Mouse (Mus musculus) G1E-ER4 (cell line): ENCODE measurements around the gene Ttll1. TPM values are rescaled to one million over a fixed set of nuclear protein-coding genes. Genes with fewer than 3 reads are reported as not detected.

ENCODE experiments used
- GATA1 ChIP-seq: IDR thresholded peaks from one replicate; pipeline ENCODE4 v1.8.0; 2012; ENCODE audit warnings: low read length, inconsistent platforms
- polyA plus RNA-seq: library from polyadenylated mRNA; stranded (reverse); fragments of >175 nt; gene quantifications from 2 replicates; pipeline ENCODE4 v1.2.3, GENCODE M21; 2012

The Ttll1 gene
- polyA plus RNA-seq, 1 experiment: 2.3 TPM

DNA sequence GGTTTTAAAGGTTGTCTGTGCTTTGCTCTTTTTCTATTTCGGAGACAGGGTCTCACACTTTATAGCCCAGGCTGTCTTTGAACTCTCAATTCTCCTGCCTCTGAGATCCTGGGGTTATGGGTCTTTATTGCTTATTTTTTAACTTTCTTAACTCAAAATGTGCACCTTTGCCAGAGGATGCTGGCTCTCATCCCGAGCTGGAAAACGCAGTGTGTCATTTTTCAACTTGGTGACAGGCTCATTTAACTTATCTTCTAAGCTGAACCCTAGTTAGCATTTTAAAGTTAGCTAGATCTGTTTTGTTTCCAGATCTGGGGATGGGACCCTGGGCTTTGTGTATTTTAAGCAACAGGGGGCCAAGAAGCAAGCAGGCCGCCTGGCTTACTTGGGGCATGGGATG lies 18.2 kb upstream of the Ttll1 start:
- no peak for TF ChIP-seq GATA1

DNA sequence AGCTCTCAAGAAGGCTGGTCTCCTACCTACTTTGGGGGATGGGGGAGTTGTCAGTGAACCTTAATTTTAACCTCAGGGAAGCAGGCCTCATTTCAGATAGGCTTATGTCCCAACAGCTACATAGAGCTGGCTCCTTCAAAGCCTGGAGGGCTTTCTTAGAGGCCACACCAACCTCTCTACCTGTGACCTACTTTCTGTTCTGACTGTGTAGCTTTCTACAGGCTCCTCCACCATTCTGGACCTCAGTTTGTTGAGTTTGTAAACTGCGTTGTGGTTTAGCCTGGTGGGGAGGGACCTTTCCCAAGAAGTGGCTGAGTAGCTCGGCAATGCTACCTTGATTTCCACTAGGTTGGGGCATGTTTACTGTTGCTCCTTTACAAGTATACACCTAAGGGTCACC lies 17.1 kb upstream of the Ttll1 start:
- no peak for TF ChIP-seq GATA1

DNA sequence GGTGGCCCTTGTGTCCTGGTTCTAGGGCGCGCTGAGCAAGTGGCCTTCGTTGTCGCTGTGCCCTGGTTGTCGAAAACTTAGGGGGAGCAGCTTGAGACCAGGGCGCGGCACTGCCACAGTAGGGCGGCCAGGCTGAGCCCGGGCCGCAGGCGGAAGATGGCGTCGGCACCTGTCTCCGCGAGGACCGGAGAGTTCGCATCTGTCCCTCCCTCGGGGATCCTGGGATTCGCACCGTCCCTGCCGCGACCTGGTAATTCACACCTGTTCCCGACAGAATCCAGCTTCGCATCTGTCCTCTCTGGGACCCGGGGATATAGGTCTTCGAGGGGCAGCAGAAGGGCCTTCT lies 16.4 kb upstream of the Ttll1 start:
- TF ChIP-seq GATA1: no peak

DNA sequence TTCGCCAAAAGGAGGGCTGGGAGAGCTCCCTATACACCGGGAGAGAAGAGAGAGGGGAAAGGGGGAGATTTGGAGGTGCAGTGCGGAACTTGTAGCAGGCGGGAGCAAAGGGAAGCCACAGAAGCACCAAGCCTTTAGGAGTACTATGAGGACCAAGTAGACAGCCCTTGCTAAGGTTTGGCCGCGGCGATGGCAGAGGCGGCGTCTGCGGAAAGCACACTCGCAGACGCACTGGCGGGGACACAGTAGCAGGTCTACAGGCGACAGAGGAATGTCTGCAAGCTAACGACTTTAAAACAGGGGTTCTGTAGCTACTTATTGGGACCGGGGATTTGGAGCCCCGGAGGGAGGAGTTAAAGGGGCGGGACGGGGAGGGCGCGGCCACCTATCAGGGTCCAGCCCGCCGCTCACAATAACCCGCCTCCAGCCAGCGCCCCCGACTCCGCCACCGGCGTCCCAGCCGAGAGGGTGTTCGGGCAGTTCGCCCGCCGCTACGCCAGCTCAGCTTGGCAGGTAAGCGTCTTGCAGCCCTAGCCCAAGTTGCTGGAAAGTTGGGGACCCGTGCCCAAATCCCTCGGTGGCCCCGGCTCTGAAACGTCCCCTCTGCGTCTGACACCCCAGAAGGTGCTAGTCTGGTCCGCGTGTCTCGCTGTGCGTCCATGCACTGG lies 15.9 kb upstream of the Ttll1 start, which contains the start of gene Bik:
TSS of gene Bik (plus strand) at position 439 of the 668 bp plus-strand sequence.
- TF ChIP-seq GATA1: no peak

DNA sequence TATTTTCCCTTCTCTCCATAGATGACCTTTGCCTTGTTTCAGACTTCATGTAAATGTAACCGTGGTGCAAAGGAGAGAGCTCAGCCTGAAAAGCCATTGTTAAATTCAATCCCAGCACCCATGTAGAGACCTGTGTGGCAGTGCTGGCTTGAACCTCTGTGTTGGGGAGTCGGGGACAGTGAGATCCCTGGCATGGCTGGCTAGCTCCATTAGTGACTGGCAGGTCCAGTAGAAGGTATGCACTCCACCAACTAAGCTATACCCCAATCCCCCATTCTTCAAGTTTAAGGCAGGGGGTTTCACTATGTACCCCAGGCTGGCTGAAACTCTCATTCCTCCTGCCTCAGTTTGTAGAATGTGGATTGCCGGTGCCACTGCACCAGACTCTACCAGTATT lies 13.6 kb upstream of the Ttll1 start:
- TF ChIP-seq GATA1: no peak

DNA sequence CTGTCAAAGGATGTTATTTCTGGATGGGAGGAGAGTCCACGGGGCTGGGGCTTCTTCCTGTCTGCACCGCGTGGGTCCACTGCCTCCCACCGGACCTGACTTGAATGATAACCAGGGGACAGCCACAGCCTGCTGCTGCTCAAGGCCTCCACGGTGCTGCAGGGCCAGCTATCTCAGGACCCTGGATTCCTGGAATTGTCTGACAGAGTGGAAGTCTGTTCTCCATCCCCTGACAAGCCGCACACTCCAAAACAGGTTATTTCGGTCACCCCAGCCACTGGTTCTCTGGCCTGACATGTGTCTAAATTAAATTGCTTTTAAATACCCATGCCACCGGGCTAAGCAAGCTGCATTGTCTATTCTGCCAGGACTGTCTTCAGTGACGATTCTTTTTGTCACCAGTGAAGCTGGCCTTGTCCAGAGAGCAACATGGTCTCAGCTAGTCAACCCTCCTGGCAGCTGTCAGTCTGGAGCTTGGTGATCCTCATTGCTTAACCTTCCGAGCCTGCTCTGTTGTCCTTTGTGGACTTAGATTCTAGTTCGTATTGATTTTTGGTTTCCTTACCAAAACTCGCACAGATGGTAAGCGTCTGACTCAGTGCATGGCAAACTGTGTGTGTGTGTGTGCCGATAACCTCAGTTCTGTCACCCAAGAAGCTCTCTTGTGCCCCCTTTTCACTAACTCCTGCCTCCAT lies 13.1 kb upstream of the Ttll1 start:
- no peak for TF ChIP-seq GATA1

DNA sequence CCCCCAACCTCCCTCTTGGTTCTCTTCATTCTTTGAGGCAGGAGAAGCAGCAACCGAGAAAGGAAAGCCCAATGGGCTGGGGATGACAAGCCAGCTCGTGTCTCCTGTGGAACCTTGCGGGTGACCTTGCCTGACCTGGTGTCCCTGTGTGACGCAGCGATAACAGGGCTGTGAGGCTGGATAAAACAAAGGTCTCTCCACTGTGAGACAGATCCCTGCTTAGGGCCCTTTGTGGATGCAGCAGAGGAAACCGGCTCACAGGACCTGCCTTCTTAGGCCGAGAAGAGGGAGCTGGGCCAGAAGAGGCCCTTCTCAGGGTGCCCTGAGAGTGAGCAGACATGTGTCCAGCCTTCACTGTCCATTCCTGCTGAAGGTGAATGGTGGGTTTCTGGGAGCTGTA lies 12.5 kb upstream of the Ttll1 start:
- no peak for TF ChIP-seq GATA1

DNA sequence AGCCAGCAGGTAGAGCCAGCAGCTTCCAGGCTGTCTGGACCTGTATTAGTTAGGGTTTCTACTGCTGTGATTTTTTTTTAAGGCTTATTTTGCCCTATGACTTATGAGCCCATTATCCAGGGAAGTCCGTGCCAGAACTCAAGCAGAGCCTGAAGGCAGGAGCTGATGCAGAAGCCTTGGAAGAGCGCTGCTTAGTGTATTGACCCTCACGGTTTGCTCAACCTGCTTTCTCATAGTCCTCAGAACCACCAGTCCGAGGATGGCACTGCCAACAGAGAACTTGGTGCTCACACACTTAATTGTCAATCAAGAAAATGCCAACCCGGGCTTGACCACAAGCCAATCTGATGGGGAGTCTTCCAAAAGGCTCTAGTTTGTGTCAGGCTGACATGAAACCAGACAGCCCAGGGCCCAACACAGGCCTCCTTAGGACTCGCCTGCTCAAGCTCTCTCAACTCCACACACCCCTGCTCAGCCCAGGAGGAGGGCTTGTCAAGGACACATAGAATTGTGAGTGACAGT lies 10.2 kb upstream of the Ttll1 start:
- no peak for TF ChIP-seq GATA1

DNA sequence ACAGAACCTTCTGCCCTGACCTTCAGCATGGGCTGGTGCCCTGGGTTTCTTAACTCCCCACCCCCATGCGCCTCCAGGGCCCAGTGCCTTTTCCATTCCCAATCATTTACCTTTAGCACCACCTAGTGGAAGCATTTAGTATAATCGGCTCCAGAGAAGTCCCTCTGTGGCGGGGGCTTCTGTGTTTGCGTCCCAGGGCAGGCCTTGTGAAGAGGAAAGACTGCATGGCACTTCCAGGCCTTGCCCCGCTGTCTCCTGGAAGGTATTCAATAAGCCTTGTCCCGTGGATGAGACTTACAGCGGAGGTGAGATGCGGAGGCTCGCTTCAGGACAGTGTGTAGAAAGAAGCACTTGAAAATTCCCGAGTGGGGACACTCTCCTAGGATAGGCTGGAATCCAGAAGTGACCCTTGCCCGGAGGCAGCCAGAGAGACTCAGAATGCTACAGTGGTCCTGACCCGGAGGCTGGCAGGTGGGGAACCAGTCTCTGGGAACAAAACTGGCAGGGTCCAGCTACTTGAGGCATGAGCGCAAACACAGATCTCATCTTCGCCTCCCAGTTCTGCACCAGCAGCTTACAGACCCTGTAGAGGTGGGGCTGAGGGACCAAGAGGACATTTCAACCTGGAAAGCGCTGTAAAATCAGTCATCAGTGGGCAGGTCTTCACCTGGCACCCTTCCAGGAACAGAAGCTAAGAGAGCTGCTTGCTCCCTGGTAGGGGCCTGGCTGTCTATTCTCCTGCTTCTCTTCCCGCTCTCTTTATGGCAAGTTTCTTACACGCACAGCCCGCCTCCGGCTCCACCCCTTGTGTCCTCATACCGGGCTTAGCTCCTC lies 7.7 kb upstream of the Ttll1 start:
- no peak for TF ChIP-seq GATA1

DNA sequence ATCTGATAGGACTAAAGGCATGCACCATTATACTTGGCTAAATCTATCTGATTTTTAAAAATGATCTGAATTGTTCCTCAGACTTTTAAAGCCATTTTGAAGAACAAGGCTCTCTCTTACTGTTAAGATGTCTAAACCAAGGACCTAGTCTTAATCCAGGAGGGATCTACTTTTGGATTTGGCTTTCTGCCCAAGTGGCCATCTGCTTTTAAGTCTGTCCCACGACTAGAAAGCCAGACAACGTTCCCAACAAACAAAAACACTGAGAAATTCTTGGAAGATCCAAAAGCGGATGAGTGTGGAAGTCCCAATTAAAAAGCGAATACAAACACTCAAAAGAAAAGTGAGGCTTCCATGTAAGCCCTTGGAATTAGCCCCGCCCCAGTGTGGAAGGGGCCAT lies 4.3 kb upstream of the Ttll1 start:
- no peak for TF ChIP-seq GATA1

DNA sequence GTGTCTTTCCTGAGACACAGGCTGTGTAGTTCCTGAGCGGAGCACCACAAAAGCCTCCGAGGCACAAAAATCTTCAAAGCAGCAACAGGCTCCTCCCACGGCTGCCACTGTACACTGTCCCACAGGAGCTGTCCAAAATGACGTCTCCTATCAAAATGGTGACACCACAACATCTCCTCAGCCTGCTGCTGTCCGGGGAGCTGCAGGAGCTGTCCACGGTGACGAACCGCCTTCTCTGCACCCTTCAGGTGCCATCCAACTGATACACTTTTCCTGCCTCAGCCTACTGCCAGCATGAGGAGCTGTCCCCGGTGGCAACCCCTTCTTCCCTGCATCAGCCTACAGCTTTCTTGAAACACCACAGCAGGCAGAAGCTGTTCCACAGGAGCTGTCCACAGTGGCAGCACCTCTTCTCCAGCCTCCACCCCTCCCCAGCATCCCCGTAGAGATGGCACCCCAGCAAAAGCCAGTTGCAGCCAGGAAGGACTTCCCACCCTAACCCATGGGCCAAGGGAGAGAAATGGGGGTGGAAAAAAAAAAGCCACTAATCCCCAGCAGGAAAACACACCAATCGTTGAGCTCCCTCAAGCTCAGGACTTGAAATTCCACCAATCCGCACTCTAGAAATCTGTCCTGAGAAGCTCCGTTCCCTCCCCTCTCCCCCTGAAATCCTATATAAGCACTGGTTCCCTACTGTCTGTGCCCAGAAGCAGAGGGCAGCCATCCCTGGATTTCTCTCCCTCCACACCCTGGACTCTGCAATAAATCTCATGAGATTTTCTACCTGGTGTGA lies 2.0 kb upstream of the Ttll1 start:
- no peak for TF ChIP-seq GATA1

DNA sequence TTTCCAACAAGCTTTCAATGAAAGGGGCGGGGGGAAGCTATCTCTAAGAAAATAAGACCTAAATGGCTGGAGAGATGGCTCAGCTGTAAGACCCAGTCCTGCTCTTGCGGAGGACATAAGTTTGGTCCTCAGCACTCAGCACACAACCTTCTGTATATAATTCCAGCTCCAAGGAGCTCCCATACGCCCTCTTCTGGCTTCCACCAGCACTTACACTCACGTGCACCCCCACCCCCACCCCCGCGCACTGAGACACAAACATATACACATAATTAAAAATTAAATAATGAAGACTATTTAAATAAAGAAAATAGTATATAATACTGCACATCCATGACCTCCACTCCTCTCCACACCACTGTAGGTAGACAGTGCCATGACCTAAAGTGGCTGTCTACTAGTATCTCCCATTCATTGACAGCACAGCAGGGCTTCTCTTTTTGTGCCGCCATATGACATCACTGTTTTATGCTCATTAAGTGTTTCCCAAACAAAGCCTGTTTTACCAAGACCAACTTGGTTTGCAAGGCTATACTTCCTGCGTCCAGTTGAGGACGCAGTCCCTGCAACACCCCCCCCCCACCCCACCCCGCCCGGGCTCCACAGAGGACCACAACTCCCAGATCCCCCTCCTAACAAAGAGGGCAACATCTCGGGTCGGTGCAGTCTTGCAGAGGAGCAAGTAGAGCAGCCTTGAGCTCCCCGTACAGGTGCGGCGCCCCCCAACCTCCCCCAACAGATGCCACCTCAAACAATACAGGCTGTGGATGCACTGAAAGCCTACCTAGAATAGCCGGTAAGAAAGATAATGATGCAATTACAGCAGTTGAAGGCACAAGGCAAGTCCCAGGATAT lies 516 bp downstream of the Ttll1 start:
- TF ChIP-seq GATA1: no peak

DNA sequence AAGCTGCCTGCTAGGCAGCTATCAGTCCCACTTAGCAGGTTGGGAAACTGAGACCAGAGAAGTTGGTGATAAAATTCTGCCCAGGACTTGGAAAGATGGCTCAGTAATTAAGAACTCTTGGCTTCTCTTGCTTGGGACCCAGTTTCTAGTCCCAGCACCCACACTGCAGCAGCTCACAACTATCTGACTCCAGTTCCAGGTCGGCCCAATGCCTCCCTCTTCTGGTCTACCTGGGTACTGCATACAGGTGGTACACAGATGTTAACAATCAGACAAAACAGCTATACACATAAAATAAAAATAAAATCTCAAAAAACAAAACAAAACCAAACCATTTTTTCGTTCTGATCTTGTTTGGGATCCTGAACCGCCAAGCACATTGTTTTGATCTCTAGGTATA lies 10.3 kb downstream of the Ttll1 start:
- no peak for TF ChIP-seq GATA1

DNA sequence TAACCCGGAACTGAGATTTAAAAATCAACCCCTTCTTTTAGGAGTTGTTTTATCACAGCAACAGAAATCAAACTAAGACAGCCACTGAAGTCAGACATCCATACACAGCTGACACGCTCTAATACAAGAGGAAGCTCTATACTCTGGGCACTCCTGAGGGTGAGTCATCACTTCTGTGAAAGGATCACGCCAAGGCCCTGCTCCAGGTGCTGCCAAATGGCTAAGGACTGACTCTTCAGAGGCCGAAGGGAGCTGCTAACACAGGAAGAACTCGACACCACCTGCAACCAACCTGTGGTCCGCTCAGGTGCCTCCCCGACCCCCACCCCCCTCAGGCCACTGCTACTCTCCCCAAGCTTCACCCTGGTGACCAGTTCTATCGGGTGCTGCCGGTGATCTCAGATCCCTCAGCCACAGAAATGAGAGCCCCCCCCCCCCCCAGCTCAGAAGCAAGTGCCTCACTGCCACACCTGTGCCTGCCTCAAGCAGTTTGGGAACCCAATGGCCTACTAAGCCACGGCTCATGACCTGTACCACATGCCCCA lies 11.4 kb downstream of the Ttll1 start:
- no peak for TF ChIP-seq GATA1
